Mouse (Mus musculus) MEL (cell line): ENCODE measurements at regions not wholly inside any gene's neighbourhood (a gene's known extent, or its start where the extent isn't known, plus 50 kb on each side); places are given as distances from the start of the nearest gene placed in this dataset.

Source experiments
- DNase-seq: peaks from one replicate; pipeline ENCODE4 v3.0.0; 2011; ENCODE audit warnings: low read depth, low spot score
- H3K27ac ChIP-seq: 2 replicates; pipeline ENCODE4 v1.5.1; 2012; ENCODE audit warnings: low read depth, mild to moderate bottlenecking, control low read depth, low read length, moderate library complexity; ENCODE audit not compliant: control insufficient read depth
- H3K27me3 ChIP-seq, 2 experiments: fragments of 150-350 bp in 1 of 2; sonication (generic) in 1 of 2; 2 replicates each; pipeline ENCODE4 v1.6.1; 2012; ENCODE audit warnings: low read length in 2 of 2, mild to moderate bottlenecking in 2 of 2, improper control_type of control experiment in 1 of 2, moderate library complexity in 1 of 2; ENCODE audit not compliant: insufficient read depth in 2 of 2, control insufficient read depth in 1 of 2
- H3K36me3 ChIP-seq, 2 experiments: 2 replicates each; pipeline ENCODE4 v1.6.1; 2012 to 2014; ENCODE audit warnings: low read length in 2 of 2, improper control_type of control experiment in 1 of 2, inconsistent platforms in 1 of 2, mild to moderate bottlenecking in 1 of 2; ENCODE audit not compliant: insufficient read depth in 2 of 2, control insufficient read depth in 1 of 2
- H3K4me1 ChIP-seq, 2 experiments: fragments of 150-350 bp in 1 of 2; sonication (generic) in 1 of 2; 2 replicates each; pipeline ENCODE4 v1.6.1; 2012; ENCODE audit warnings: low read length in 2 of 2, improper control_type of control experiment in 1 of 2, mild to moderate bottlenecking in 1 of 2; ENCODE audit not compliant: insufficient read depth in 2 of 2, control insufficient read depth in 1 of 2
- H3K4me3 ChIP-seq, 2 experiments: fragments of 150-350 bp in 1 of 2; sonication (generic) in 1 of 2; 2 replicates each; pipeline ENCODE4 v1.5.1; 2012; ENCODE audit warnings: low read depth in 2 of 2, low read length in 2 of 2, mild to moderate bottlenecking in 2 of 2, moderate library complexity in 2 of 2, control low read depth in 1 of 2, improper control_type of control experiment in 1 of 2; ENCODE audit not compliant: control insufficient read depth in 1 of 2, insufficient read depth in 1 of 2
- H3K79me2 ChIP-seq: 2 replicates; pipeline ENCODE4 v1.6.1; 2012; ENCODE audit warnings: mild to moderate bottlenecking, low read length, moderate library complexity; ENCODE audit not compliant: control insufficient read depth, poor library complexity, insufficient read depth
- H3K9ac ChIP-seq: 2 replicates; pipeline ENCODE4 v1.6.1; 2012; ENCODE audit warnings: low read depth, mild to moderate bottlenecking, control low read depth, low read length, moderate library complexity; ENCODE audit not compliant: control insufficient read depth, poor library complexity, severe bottlenecking
- H3K9me3 ChIP-seq: fragments of 150-350 bp; sonication (generic); replicated peaks from 2 replicates; pipeline ENCODE4 v1.6.1; 2012; ENCODE audit warnings: mild to moderate bottlenecking, low read length, improper control_type of control experiment, moderate library complexity; ENCODE audit not compliant: insufficient read depth
- BHLHE40 ChIP-seq: IDR thresholded peaks from 2 replicates; pipeline ENCODE4 v1.6.1; 2012; ENCODE audit warnings: low read depth, mild to moderate bottlenecking, inconsistent platforms, low read length, improper control_type of control experiment, borderline replicate concordance
- CHD1 ChIP-seq: IDR thresholded peaks from 2 replicates; pipeline ENCODE4 v1.6.1; 2012; ENCODE audit warnings: low read depth, mild to moderate bottlenecking, inconsistent platforms, low read length, improper control_type of control experiment
- CHD2 ChIP-seq: IDR thresholded peaks from 2 replicates; pipeline ENCODE4 v1.6.1; 2011; ENCODE audit warnings: low read length, improper control_type of control experiment
- EP300 ChIP-seq, 2 experiments: IDR thresholded peaks; 2 replicates each; pipeline ENCODE4 v1.6.1; 2011; ENCODE audit warnings: improper control_type of control experiment in 2 of 2, low read length in 2 of 2, low read depth in 1 of 2, mild to moderate bottlenecking in 1 of 2
- GABPA ChIP-seq: IDR thresholded peaks from 2 replicates; pipeline ENCODE4 v1.6.1; 2012; ENCODE audit warnings: low read depth, mild to moderate bottlenecking, inconsistent platforms, low read length, improper control_type of control experiment, moderate library complexity
- MAX ChIP-seq: IDR thresholded peaks from 2 replicates; pipeline ENCODE4 v1.6.1; 2011; ENCODE audit warnings: low read length, improper control_type of control experiment
- MXI1 ChIP-seq: IDR thresholded peaks from 2 replicates; pipeline ENCODE4 v1.6.1; 2011; ENCODE audit warnings: mild to moderate bottlenecking, low read depth, low read length, improper control_type of control experiment
- NELFE ChIP-seq: IDR thresholded peaks from 2 replicates; pipeline ENCODE4 v1.6.1; 2011; ENCODE audit warnings: low read depth, low read length, improper control_type of control experiment
- NRF1 ChIP-seq: IDR thresholded peaks from 2 replicates; pipeline ENCODE4 v1.6.1; 2014; ENCODE audit warnings: low read depth, mild to moderate bottlenecking, inconsistent platforms, low read length, improper control_type of control experiment, moderate library complexity; ENCODE audit not compliant: poor library complexity, insufficient read depth, severe bottlenecking
- POLR2A ChIP-seq, 2 experiments: IDR thresholded peaks; 2 replicates each; pipeline ENCODE4 v1.6.1; 2011 to 2012; ENCODE audit warnings: low read length in 2 of 2, mild to moderate bottlenecking in 2 of 2, control low read depth in 1 of 2, improper control_type of control experiment in 1 of 2, low read depth in 1 of 2, moderate library complexity in 1 of 2; ENCODE audit not compliant: control insufficient read depth in 1 of 2, insufficient read depth in 1 of 2, poor library complexity in 1 of 2
- POLR2AphosphoS5 ChIP-seq: IDR thresholded peaks from 2 replicates; pipeline ENCODE4 v1.6.1; 2012; ENCODE audit warnings: low read depth, borderline replicate concordance, mild to moderate bottlenecking, inconsistent platforms, low read length, moderate library complexity, mixed read lengths
- RCOR1 ChIP-seq: IDR thresholded peaks from 2 replicates; pipeline ENCODE4 v1.6.1; 2012; ENCODE audit warnings: low read depth, mild to moderate bottlenecking, inconsistent platforms, low read length, improper control_type of control experiment
- SMC3 ChIP-seq: IDR thresholded peaks from 2 replicates; pipeline ENCODE4 v1.6.1; 2011; ENCODE audit warnings: low read depth, low read length, improper control_type of control experiment
- TAL1 ChIP-seq: IDR thresholded peaks from 2 replicates; pipeline ENCODE4 v1.6.1; 2012; ENCODE audit warnings: mild to moderate bottlenecking, inconsistent platforms, low read length, moderate library complexity, mixed read lengths
- TCF12 ChIP-seq: IDR thresholded peaks from 2 replicates; pipeline ENCODE4 v1.6.1; 2014; ENCODE audit warnings: low read depth, mild to moderate bottlenecking, inconsistent platforms, low read length, improper control_type of control experiment, moderate library complexity
- USF1 ChIP-seq: IDR thresholded peaks from 2 replicates; pipeline ENCODE4 v1.6.1; 2014; ENCODE audit warnings: low read depth, mild to moderate bottlenecking, inconsistent platforms, low read length, improper control_type of control experiment, moderate library complexity
- ZC3H11A ChIP-seq: IDR thresholded peaks from 2 replicates; pipeline ENCODE4 v1.6.1; 2012; ENCODE audit warnings: low read depth, mild to moderate bottlenecking, inconsistent platforms, low read length, improper control_type of control experiment
- ZKSCAN1 ChIP-seq: IDR thresholded peaks from 2 replicates; pipeline ENCODE4 v1.6.1; 2012; ENCODE audit warnings: low read depth, mild to moderate bottlenecking, inconsistent platforms, low read length, improper control_type of control experiment, moderate library complexity
- ZNF384 ChIP-seq: IDR thresholded peaks from 2 replicates; pipeline ENCODE4 v1.6.1; 2012; ENCODE audit warnings: low read depth, mild to moderate bottlenecking, inconsistent platforms, low read length, improper control_type of control experiment

GRCm38 (mm10) chr13:59895754-59896153, 72.8 kb upstream of the Tut7 start:
- H3K79me2 ChIP-seq, result no peaks in the 10 kb centered on the region
- no peaks in the 10 kb centered on the region for H3K9me3 ChIP-seq
- no peaks in the 10 kb centered on the region for H3K27me3 ChIP-seq
- peaks cover 5 to 12% of the 10 kb centered on the region in 2 experiments; a peak in 3 of 4 replicates for H3K4me1 ChIP-seq
- no peak for DNase-seq
- peaks cover 0 to 2% of the 10 kb centered on the region in 2 experiments; a peak in 2 of 4 replicates for H3K36me3 ChIP-seq
- no peak for TF ChIP-seq BHLHE40
- TF ChIP-seq MXI1, result no peak
- TF ChIP-seq EP300 (IDR thresholded peaks at IDR 0.05; ENCODE audit: low read depth in 1 of 2, low read length in 2 of 2), result no peak
- TF ChIP-seq TCF12, result no peak
- no peak for TF ChIP-seq USF1
- TF ChIP-seq TAL1, result no peak
- no peak for TF ChIP-seq ZC3H11A
- no peak for TF ChIP-seq NRF1
- no peak overlapping the region for H3K4me3 ChIP-seq
- H3K9ac ChIP-seq, result no peak overlapping the region
- no peak overlapping the region for H3K27ac ChIP-seq

GRCm38 (mm10) chr13:59894094-59894493, 71.1 kb upstream of the Tut7 start:
- no peak for DNase-seq
- Histone ChIP-seq H3K27me3 (no peaks in the 10 kb centered on the region), H3K4me1 (peaks cover 6 to 19% of the 10 kb centered on the region in 2 experiments; a peak in 3 of 4 replicates), H3K4me3 (no peak overlapping the region), H3K9me3 (no peaks in the 10 kb centered on the region), H3K36me3 (peaks cover 0 to 7% of the 10 kb centered on the region in 2 experiments; a peak in 2 of 4 replicates), H3K27ac (no peak overlapping the region)
- TF ChIP-seq RCOR1, result no peak
- TF ChIP-seq ZKSCAN1, result no peak
- no peak for TF ChIP-seq ZNF384
- no peak for TF ChIP-seq CHD2
- no peak for TF ChIP-seq NRF1
- no peak for TF ChIP-seq GABPA
- TF ChIP-seq NELFE, result no peak
- no peak for TF ChIP-seq SMC3
- TF ChIP-seq USF1, result no peak
- TF ChIP-seq CHD1, result no peak
- TF ChIP-seq, all 39 proteins: peak for 0
- Histone ChIP-seq H3K9ac (no peak overlapping the region), H3K79me2 (no peaks in the 10 kb centered on the region)

- Histone ChIP-seq H3K36me3 (peaks cover 0 to 10% of the 10 kb centered on the region in 2 experiments; a peak in 2 of 4 replicates), H3K79me2 (no peaks in the 10 kb centered on the region), H3K27ac (no peak overlapping the region), H3K9ac (no peak overlapping the region), H3K27me3 (no peaks in the 10 kb centered on the region), H3K9me3 (no peaks in the 10 kb centered on the region), H3K4me3 (no peak overlapping the region), H3K4me1 (peaks cover 9 to 19% of the 10 kb centered on the region in 2 experiments)
- no peak for DNase-seq
- TF ChIP-seq MAX (no peak), POLR2A (IDR thresholded peaks at IDR 0.05; ENCODE audit: control insufficient read depth in 1 of 2, insufficient read depth in 1 of 2, low read depth in 1 of 2, low read length in 2 of 2, poor library complexity in 1 of 2) (no peak), POLR2AphosphoS5 (no peak), ZKSCAN1 (no peak)
These were observed 70.0 kb upstream of the Tut7 start for GRCm38 (mm10) chr13:59892961-59893360.
